Mouse (Mus musculus) adrenal gland, postnatal 36 days (tissue): ENCODE data around the gene Astn2. TPM values are rescaled to one million over a fixed set of nuclear protein-coding genes. Genes with fewer than 3 reads are reported as not detected.

Experiments
- DNase-seq, 2 experiments: peaks; one replicate each; pipeline ENCODE4 v3.0.0; 2021; ENCODE audit warnings: mixed read lengths in 1 of 2
- long read RNA-seq, 2 experiments: library from polyadenylated mRNA; stranded (forward); transcript quantifications; one replicate each; pipeline ENCODE4 v2.0.0; 2021; ENCODE audit warnings: borderline sequencing depth in 2 of 2
- total RNA-seq, 2 experiments: library from RNA; stranded (reverse); gene quantifications; 2 replicates each; pipeline ENCODE4 v1.2.3; 2021

The Astn2 gene
- total RNA-seq, result 1 to 10 TPM; 1.6 to 1.7 TPM
- long read RNA-seq, experiment 1, partial matches to known transcripts, result 0 of 1 reads
- long read RNA-seq, experiment 1, other reads (novel, unspliced or antisense), result 1 of 1 reads
- long read RNA-seq, experiment 2, partial matches to known transcripts, result 0 of 2 reads
- long read RNA-seq, experiment 2, other reads (novel, unspliced or antisense), result 2 of 2 reads

DNA sequence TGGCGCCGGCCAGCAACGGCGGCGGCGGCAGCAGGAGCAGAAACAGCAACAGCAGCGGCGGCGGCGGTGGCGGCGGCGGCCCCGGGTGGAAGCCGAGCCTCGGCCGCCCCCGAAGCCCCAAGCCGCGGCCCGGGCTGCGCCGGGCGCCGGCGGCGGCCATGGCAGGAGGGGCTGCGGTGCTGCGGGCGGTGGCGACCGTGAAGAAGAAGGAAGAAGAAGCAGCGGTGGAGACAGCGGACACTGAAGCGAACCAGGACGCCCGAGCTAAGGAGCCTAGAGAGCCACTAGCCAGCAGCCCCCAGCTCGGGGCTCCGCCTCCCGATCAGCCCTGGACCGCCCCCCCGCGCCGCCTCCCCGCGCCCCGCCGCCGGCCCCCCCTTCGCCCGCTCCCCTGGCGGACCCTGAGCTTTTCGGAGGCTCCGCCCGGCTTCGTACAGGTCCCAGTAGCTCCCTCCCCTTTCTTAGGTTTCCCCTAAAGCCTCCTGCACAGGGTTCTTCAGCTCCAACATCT is at the start of gene Astn2:
Gene Astn2 (minus strand): TSS at position 411 of the 511 bp plus-strand sequence.
- peak; percentile 24 to 28 for DNase-seq

GRCm38 (mm10) chr4:66450115-66450514 is 45.7 kb upstream of the Astn2 start:
- DNase-seq, result no peak

DNA sequence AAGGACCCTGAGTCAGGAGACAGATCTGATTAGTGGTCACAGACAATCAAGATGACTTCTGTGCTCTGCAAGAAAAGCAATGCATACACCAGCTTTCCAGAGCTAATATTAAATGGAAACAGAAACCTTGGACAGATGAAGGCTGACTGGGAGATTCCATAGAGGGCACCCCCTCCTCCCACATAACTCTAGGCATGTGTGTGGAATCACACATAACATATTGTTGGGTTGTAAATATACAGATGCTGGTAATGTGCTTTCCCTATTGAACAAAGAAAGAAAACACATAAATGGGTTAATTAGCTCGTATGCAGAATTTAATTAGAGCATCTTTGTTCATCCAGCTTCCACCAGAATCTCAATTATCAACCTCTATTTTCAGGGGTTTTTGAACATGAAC is 26.8 kb upstream of the Astn2 start:
- no peak for DNase-seq

- DNase-seq, result peak; percentile 21 to 55
Observed at GRCm38 (mm10) chr4:66425804-66426203, 21.4 kb upstream of the Astn2 start.

DNA sequence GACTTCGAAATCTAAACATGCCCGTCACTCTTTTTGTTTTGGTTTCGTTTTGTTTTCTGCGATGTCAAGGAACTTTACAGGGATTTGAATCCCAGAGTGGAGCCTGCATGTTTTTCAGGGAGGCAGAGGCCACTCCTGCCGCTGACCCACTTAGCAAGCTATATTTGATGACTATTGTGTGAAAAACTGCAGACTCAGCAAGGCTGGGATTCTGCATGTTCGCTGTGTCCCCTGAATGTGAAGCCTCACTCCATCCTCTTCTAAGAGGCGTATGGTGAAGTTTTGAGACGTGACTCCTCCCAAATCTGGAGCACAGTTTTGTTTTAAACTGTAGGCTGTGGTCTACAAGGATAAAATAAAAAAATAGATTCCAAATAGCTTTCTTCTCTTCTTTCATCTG is 10.4 kb upstream of the Astn2 start:
- DNase-seq, result no peak

- DNase-seq, result no peak
Observed at GRCm38 (mm10) chr4:66405086-66405485, 675 bp upstream of the Astn2 start.

GRCm38 (mm10) chr4:66403708-66404200 is 657 bp downstream of the Astn2 start:
- peak; percentile 37 to 42 for DNase-seq

DNA sequence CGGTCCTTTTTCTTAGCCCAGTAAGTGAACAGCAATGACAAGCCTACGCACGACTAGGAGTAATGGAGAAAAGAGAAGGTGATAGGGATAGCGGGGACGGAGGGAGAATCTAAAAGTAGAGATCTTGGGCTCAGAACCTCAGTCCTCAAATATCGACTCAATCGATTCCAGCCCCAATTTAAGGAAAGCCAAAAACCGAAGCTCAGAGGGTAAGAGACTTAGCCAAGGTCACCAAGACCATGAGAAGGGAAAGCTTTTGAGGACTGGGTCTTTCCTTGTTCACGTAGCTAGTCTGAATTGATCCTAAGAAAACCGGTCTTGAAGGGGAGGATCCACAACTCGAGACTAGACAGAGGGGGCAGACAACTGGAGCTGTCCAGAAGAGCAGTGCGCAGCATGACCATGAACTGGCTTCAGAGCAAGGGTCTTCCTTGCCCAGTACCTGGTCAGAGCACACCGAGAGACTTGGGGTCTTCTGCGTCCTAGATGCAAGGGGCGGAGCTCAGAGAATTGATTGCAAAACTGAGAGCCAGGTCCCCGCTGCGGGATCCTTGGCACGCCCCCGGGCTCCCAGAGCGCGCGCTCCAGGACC is 1.2 kb downstream of the Astn2 start:
- DNase-seq, result peak in 1 of 2 experiments; percentile 2

DNA sequence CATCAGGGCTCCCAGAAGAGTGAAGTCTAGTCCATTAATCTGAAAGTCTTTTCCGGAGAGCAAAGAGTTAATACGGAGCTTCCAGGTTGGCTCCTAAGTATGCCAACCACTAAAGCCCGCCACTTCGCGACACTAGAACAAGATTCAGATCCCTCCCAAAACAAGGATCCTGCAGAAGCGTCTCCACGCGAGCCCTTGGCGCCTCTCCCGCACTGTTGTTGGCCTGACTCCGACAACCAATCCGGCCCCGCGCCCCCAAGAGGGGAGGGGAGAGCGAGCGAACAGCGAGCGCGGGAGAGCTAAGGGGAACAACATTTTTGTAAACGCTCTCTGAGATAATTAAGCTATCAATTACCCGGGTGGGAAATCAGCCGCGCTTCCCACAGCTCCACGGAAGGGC is 1.8 kb downstream of the Astn2 start:
- peak; percentile 9 to 18 for DNase-seq

DNA sequence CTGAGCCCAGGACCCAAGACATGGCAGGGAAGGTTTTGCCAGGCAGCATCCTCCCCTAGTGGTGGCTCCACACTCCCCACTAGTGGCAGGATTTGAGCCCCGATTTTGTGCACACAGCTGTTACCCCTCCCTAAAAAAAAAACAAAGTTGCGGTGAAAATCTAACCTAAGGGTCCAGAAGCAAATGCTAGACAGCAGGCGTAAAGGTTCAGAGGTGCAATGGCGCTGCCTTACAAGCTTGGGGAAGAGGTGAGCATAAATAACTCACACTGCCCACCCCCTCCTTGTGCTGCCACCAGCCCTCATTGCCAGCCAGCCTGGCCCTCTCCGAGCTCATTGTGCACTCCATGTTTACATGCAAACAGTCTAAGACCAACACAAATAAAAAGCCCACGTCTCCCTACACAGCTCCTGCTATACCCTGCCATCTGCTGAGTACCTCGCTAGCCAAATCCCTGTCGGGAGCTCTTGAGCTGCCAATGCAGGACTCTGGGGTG is 3.2 kb downstream of the Astn2 start:
- DNase-seq, result no peak

GRCm38 (mm10) chr4:66399066-66399465 is 5.3 kb downstream of the Astn2 start:
- DNase-seq, result peak; percentile 25 to 56

- DNase-seq, result no peak
Observed at GRCm38 (mm10) chr4:66397216-66397615, 7.2 kb downstream of the Astn2 start.

- DNase-seq, result no peak
Observed at GRCm38 (mm10) chr4:66393294-66393693, 11.1 kb downstream of the Astn2 start.

DNA sequence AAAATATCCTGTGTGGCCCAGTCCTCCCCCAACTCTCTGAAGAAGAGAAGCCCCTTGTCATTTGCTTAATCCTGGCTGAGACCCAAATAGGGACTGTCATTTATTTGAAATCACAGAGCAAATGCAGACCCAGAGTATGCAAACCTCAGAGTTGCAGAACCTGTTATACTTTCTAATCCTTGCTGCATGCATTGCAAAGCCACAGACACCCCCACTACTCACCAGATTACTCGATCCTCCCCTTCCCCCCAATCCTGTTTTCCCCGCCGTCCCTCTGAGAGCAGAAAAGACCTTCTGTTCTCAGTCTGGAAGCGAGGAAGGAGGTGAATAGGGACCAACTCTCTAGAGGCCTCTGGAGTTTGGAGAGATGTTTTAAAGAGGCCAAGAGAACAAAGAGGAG is 13.9 kb downstream of the Astn2 start:
- DNase-seq, result no peak

- DNase-seq, result no peak
Observed at GRCm38 (mm10) chr4:66378586-66378985, 25.8 kb downstream of the Astn2 start.

DNA sequence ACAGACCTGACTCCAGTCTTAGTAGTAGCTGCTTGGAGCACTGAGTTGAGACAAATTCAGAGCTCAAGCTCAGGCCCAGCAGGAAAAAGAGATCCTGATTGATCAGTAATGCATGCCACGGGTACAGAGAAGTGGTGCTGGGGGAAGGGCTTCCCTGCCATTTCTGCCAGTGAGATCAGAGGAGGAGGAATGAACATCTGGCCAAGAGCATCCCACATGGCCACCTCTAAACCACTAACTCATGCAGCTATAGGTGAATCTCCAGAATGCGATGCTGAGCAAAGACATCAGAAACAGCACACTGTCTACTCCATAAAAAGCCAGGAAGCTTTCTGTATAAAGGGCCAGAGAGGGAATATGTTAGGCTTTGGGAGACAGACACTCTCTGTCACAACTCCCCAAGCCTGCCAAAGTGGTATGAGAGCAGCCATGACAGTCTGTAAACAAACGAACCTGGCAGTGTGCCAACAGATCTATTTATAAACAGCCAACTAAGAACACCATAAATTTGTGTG is 33.8 kb downstream of the Astn2 start:
- DNase-seq, result no peak

GRCm38 (mm10) chr4:66365500-66365899 is 38.9 kb downstream of the Astn2 start:
- DNase-seq, result no peak

GRCm38 (mm10) chr4:66344632-66345031 is 59.8 kb downstream of the Astn2 start:
- no peak for DNase-seq

DNA sequence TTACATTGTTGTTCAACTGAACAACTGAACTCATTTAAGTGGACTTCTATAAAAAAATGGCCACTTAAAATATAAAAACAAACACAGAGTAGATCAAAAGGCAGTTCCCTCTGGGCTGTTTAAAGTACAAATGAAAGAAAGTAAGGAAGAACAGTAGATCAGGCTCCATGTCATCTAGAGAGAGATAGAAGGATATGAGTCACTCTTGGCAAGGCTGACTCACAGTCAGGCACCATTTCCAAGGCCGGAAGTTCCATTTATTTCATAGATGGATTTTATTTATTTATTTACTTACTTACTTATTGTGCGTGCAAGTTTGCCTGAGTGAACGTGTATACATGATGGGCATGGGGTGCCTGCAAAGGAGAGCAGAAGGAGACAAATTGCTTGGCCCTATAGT is 67.0 kb downstream of the Astn2 start:
- DNase-seq, result peak; percentile 22 to 23

- no peak for DNase-seq
Observed at GRCm38 (mm10) chr4:66330600-66331285, 73.7 kb downstream of the Astn2 start.

DNA sequence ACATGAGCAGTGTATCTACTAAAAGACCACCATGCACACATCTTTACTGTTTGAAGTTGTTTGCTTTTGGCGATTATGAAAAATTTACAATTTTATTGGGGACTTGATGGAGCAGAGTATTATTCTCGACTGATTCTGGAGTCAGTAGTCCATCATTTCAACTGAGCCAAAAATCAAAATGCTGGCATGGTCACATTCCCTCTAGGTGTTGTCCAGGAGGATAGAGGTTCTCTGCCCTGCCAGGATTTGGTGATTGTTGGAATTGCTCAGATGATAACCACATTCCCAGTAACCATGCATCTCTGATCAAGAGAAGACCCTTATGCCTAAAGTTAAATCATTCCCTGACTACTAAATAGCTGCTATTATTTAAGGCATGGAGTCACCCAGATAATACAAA is 83.4 kb downstream of the Astn2 start:
- no peak for DNase-seq

- no peak for DNase-seq
Observed at GRCm38 (mm10) chr4:66314806-66315484, 89.5 kb downstream of the Astn2 start.
